Mouse (Mus musculus) embryonic facial prominence, embryonic 11.5 days (tissue): ENCODE data around the gene Gm27021. TPM values are rescaled to one million over a fixed set of nuclear protein-coding genes. Genes with fewer than 3 reads are reported as not detected.

Experiments
- ATAC-seq: fragments of 200-750 bp; cut with Nextera tagmentation; replicated peaks from 2 replicates; pipeline ENCODE4 v1.8.0; 2017; ENCODE audit warnings: low read depth; ENCODE audit not compliant: insufficient number of reproducible peaks, low FRiP score, low TSS enrichment
- DNase-seq: peaks from one replicate; pipeline ENCODE4 v3.0.0-alpha.2; 2015; ENCODE audit warnings: low spot score
- H3K27ac ChIP-seq: fragments of 300-500 bp; sonication (generic); replicated peaks from 2 replicates; pipeline ENCODE4 v1.5.1; 2014; ENCODE audit warnings: mild to moderate bottlenecking, low read depth, low read length, control low read depth
- H3K27me3 ChIP-seq: fragments of 300-500 bp; sonication (generic); 2 replicates; pipeline ENCODE4 v1.6.1; 2014; ENCODE audit warnings: mild to moderate bottlenecking, low read length, moderate library complexity, mixed read lengths; ENCODE audit not compliant: control insufficient read depth, insufficient read depth
- H3K36me3 ChIP-seq: fragments of 300-500 bp; sonication (generic); replicated peaks from 2 replicates; pipeline ENCODE4 v1.6.1; 2014; ENCODE audit warnings: low read depth, mild to moderate bottlenecking, low read length, moderate library complexity, mixed read lengths; ENCODE audit not compliant: control insufficient read depth, insufficient read depth
- H3K4me1 ChIP-seq: fragments of 300-500 bp; sonication (generic); 2 replicates; pipeline ENCODE4 v1.6.1; 2014; ENCODE audit warnings: low read length, mixed read lengths; ENCODE audit not compliant: control insufficient read depth, insufficient read depth
- H3K4me2 ChIP-seq: fragments of 300-500 bp; sonication (generic); 2 replicates; pipeline ENCODE4 v1.6.1; 2014; ENCODE audit warnings: low read depth, mild to moderate bottlenecking, control low read depth, low read length, moderate library complexity
- H3K4me3 ChIP-seq: fragments of 300-500 bp; sonication (generic); 2 replicates; pipeline ENCODE4 v1.5.1; 2014; ENCODE audit warnings: low read depth, low read length, control low read depth
- H3K9ac ChIP-seq: fragments of 300-500 bp; sonication (generic); replicated peaks from 2 replicates; pipeline ENCODE4 v1.6.1; 2014; ENCODE audit warnings: mild to moderate bottlenecking, control low read depth, low read length
- H3K9me3 ChIP-seq: fragments of 300-500 bp; sonication (generic); replicated peaks from 2 replicates; pipeline ENCODE4 v1.6.1; 2016; ENCODE audit warnings: mild to moderate bottlenecking, low read length, inconsistent platforms, mixed read lengths; ENCODE audit not compliant: control insufficient read depth
- WGBS: fragments of 180-500 bp; shearing (Covaris S2); extraction: QIAGEN DNeasy Blood & Tissue Kit; methylation state at CpG from one replicate; pipeline ENCODE4 v1.1.7; 2014; 5-methylcytosine and 5-hydroxymethylcytosine counted together
- polyA plus RNA-seq: library from polyadenylated mRNA; unstranded; fragments of >200 nt; fragmentation: Nextera tagmentation; extraction: Ambion mirVana; gene quantifications from 2 replicates; pipeline ENCODE4 v1.2.1, GENCODE M21; 2014

Gene Gm27021
- polyA plus RNA-seq, 1 experiment from 2014 or later: 3.0 TPM

GRCm38 (mm10) chr8:120565151-120565711 lies 102.6 kb downstream of the Gm27021 start:
- WGBS: 5% methylated on average over 7 of the region's 7 CpGs
- Histone ChIP-seq H3K9me3 (no peaks in the 10 kb centered on the region), H3K27ac (peak overlapping the region; percentile 38; the same call in 1 of the 2 replicates), H3K4me2 (no peak overlapping the region), H3K9ac (no peak overlapping the region; the same call in 1 of the 2 replicates), H3K27me3 (no peaks in the 10 kb centered on the region), H3K4me3 (no peak overlapping the region), H3K4me1 (peaks cover 40% of the 10 kb centered on the region), H3K36me3 (peaks cover 14% of the 10 kb centered on the region)
- peak; percentile 57; the same call in 1 of the 2 replicates for ATAC-seq
- peak; percentile 40 for DNase-seq

GRCm38 (mm10) chr8:120563851-120564837 lies 103.7 kb downstream of the Gm27021 start:
- Histone ChIP-seq H3K4me3 (no peak overlapping the region), H3K4me1 (peaks cover 46% of the 10 kb centered on the region), H3K4me2 (no peak overlapping the region), H3K36me3 (peaks cover 13% of the 10 kb centered on the region), H3K27ac (peak overlapping the region; percentile 44), H3K9ac (no peak overlapping the region), H3K27me3 (no peaks in the 10 kb centered on the region), H3K9me3 (no peaks in the 10 kb centered on the region)
- 19% methylated on average over 20 of the region's 20 CpGs for WGBS
- peak; percentile 67 for DNase-seq
- peak; percentile 8; the same call in 1 of the 2 replicates for ATAC-seq

DNA sequence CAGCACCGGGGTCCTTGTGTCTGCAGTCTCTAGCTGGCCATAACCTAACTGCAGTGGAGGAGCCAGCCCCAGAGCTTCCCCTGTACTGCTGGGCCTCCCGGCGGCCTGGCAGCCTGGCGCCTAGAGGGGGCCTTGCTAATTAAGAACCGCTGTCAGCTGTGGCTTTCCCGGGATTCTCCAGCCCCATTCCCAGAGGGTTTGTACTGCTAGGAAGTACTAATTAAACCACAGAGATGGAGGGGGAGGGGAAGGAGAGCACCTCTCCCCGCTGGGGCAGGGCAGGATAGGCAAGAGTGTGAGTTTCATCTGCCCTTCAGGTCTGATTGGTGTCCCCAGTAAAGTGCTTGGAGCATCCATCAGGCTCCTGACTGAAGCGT lies 104.5 kb downstream of the Gm27021 start:
- H3K4me1 ChIP-seq: peaks cover 46% of the 10 kb centered on the region
- DNase-seq (peak; percentile 76), ATAC-seq (peak; percentile 8; the same call in 1 of the 2 replicates)
- H3K27ac ChIP-seq: peak overlapping the region; percentile 44
- H3K4me2 ChIP-seq: no peak overlapping the region
- H3K9me3 ChIP-seq: no peaks in the 10 kb centered on the region
- H3K36me3 ChIP-seq: peaks cover 9% of the 10 kb centered on the region
- no peaks in the 10 kb centered on the region for H3K27me3 ChIP-seq
- no peak overlapping the region for H3K9ac ChIP-seq
- WGBS: 5% methylated on average over 8 of the region's 8 CpGs
- H3K4me3 ChIP-seq: no peak overlapping the region

GRCm38 (mm10) chr8:120562680-120563347 lies 105.1 kb downstream of the Gm27021 start:
- H3K36me3 ChIP-seq: peaks cover 6% of the 10 kb centered on the region
- peaks cover 50% of the 10 kb centered on the region for H3K4me1 ChIP-seq
- no peaks in the 10 kb centered on the region for H3K27me3 ChIP-seq
- no peak overlapping the region for H3K4me3 ChIP-seq
- peak overlapping the region; percentile 60; the same call in 1 of the 2 replicates for H3K27ac ChIP-seq
- H3K9ac ChIP-seq: no peak overlapping the region
- no peak overlapping the region for H3K4me2 ChIP-seq
- WGBS: 68% methylated on average over 18 of the region's 18 CpGs
- no peaks in the 10 kb centered on the region for H3K9me3 ChIP-seq
- DNase-seq: no peak
- ATAC-seq: no peak

DNA sequence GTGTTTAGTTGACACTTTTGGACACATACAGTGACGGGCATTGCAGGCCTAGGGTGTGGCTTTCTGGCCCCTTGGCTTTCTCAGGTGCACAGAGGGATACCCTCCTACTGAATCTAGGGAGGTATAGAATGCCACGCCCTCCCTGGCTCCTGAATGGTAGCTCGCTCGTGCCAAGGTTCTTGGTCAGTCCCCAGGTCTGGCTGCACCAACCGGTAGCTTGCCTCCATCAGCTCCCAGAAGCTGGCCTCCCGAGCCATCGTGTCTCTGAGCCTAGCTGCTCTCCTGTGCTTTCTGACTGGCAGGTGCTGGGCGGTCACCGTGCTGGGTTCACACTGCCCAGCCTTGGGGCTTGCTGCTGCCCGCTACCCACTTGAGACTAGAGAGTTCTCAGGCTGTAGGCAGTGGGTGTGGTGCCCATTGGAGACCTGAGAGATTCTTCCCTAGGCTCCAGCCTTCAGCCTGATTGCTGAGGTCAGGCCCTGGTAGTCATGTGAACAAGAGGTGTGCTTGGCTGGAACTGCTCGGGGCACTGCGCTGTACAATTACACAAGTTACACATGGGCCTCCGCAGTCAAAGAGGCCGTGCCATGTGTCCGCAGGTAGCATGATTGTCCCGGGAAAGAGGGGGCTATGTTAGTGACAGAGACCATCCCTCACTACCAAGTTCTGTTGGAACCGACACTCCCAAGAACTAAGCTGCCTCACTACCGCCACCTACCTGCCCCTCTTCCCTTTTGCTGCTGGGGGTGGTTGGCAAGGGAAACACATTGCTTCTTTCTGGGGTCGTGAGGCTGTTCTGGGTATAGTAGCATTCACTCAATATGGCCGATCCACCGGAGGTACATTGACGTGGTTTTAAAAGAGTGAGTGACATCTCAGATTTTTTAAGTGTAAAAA lies 106.1 kb downstream of the Gm27021 start:
- no peak overlapping the region for H3K9ac ChIP-seq
- no peak overlapping the region for H3K4me2 ChIP-seq
- no peak overlapping the region for H3K27ac ChIP-seq
- DNase-seq: no peak
- WGBS: 80% methylated on average over 22 of the region's 22 CpGs
- H3K4me3 ChIP-seq: no peak overlapping the region
- peaks cover 58% of the 10 kb centered on the region for H3K4me1 ChIP-seq
- no peak for ATAC-seq
- peaks cover under 1% of the 10 kb centered on the region; the same call in 1 of the 2 replicates for H3K36me3 ChIP-seq
- H3K27me3 ChIP-seq: no peaks in the 10 kb centered on the region
- H3K9me3 ChIP-seq: no peaks in the 10 kb centered on the region

GRCm38 (mm10) chr8:120560535-120560934 lies 107.3 kb downstream of the Gm27021 start:
- no peaks in the 10 kb centered on the region for H3K36me3 ChIP-seq
- H3K27me3 ChIP-seq: no peaks in the 10 kb centered on the region
- 76% methylated on average over 5 of the region's 5 CpGs for WGBS
- H3K27ac ChIP-seq: no peak overlapping the region
- no peak for DNase-seq
- ATAC-seq: no peak
- no peak overlapping the region for H3K4me2 ChIP-seq
- no peak overlapping the region for H3K4me3 ChIP-seq
- H3K4me1 ChIP-seq: peaks cover 68% of the 10 kb centered on the region
- H3K9me3 ChIP-seq: no peaks in the 10 kb centered on the region
- H3K9ac ChIP-seq: no peak overlapping the region

DNA sequence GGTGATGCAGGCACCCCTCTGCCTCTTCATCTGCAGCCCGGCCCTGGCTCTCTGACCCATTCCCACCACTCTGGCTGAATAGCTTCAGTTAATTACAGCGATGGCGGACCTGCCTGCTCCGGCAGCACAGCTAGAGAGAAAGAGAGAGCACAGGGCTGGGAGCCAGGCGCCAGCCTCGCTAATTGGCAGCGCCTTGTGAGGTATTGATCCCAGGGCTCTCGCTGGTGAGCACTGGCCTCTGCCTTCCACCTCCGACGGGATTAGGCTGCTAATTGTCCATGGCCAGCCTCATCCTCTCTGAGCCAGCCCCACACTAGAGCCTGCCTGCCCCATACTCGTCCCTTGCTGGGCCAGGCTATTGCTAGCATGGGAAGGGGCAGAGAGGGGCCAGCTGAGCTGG lies 108.2 kb downstream of the Gm27021 start:
- Histone ChIP-seq H3K36me3 (no peaks in the 10 kb centered on the region), H3K4me3 (no peak overlapping the region), H3K27ac (peak overlapping the region; percentile 47; the same call in 1 of the 2 replicates), H3K27me3 (no peaks in the 10 kb centered on the region), H3K9ac (no peak overlapping the region), H3K4me1 (peaks cover 61% of the 10 kb centered on the region), H3K9me3 (no peaks in the 10 kb centered on the region), H3K4me2 (no peak overlapping the region)
- WGBS: 13% methylated on average over 11 of the region's 11 CpGs
- DNase-seq: no peak
- no peak for ATAC-seq
